11 mouse cellular contexts compared by ENCODE assay signal in genomic region chr12:104761411-104761810, GRCm38 (mm10).
"Had no signal": no experiment of that assay in that cellular context is flagged by ENCODE, and none has a peak within 500 bp of the region (broad histone marks: within the 10 kb centered on the region; RNA-seq: fewer than 3 reads in every experiment).

No protein-coding gene starts in this region.

- ATAC-seq: liver, embryonic 12.5 days had no signal

- H3K27ac ChIP-seq: kidney, embryonic 15.5 days; limb, embryonic 15.5 days; liver, embryonic 12.5 days; neural tube, embryonic 15.5 days; stomach, postnatal 0 days had no signal

- H3K27me3 ChIP-seq: kidney, embryonic 15.5 days; liver, embryonic 12.5 days; neural tube, embryonic 15.5 days had no signal

- H3K9me3 ChIP-seq: kidney, embryonic 15.5 days; limb, embryonic 15.5 days; liver, embryonic 12.5 days; neural tube, embryonic 15.5 days had no signal

- H3K4me2 ChIP-seq: kidney, embryonic 15.5 days; limb, embryonic 15.5 days; liver, embryonic 12.5 days; lung, embryonic 14.5 days; neural tube, embryonic 15.5 days had no signal

- H3K4me1 ChIP-seq: kidney, embryonic 15.5 days; liver, embryonic 12.5 days; neural tube, embryonic 15.5 days had no signal

- H3K4me3 ChIP-seq: kidney, embryonic 15.5 days; limb, embryonic 15.5 days; liver, embryonic 12.5 days; myocyte; neural tube, embryonic 15.5 days had no signal

- DNase-seq: kidney, adult 2 months; kidney, postnatal 14 days; lung, embryonic 14.5 days; midbrain, embryonic 14.5 days; right cerebral cortex, adult 18-20 months had no signal

- H3K36me3 ChIP-seq: kidney, embryonic 15.5 days; limb, embryonic 15.5 days; liver, embryonic 12.5 days; neural tube, embryonic 15.5 days had no signal

- H3K9ac ChIP-seq: kidney, embryonic 15.5 days; limb, embryonic 15.5 days; liver, embryonic 12.5 days; lung, embryonic 14.5 days; neural tube, embryonic 15.5 days had no signal
